Mouse (Mus musculus): ENCODE data around the gene Esam.

The Esam gene

DNA sequence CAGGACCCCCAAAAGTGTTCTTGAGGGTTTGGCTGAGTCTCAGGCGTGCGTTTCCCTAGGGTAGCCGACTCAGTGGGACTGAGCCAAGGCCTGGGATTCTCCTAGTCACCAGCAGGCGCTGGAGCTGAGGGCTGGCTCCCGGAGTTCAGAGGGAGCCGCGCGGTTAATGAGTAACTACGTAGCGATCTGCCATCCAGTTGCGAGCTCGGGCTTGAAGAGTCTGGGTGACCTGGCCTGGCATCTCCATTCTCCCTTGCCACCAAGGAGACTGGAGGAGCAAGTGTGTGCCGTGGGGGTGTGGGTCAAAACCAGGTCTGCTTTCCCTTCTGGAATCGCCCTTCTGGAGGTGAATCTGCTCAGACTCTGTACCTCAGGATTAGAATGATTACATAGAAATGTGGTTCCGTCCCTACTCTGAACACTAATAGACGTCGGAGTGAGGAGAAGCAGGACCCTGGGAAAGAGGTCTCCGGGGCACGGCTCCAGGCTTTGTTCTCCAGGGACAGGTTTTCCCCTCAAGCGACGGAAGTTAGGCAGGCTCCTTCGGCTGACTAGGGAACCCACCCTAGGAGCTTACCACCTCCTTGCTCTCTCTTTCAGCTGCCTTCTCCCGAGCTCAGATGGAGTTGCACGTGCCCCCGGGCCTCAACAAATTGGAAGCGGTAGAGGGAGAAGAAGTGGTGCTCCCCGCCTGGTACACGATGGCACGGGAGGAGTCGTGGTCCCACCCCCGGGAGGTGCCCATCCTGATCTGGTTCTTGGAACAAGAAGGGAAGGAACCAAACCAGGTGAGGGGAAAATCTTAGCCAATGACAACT is 3.2 kb downstream of the Esam start:
- peak; percentile 71 for DNase-seq

DNA sequence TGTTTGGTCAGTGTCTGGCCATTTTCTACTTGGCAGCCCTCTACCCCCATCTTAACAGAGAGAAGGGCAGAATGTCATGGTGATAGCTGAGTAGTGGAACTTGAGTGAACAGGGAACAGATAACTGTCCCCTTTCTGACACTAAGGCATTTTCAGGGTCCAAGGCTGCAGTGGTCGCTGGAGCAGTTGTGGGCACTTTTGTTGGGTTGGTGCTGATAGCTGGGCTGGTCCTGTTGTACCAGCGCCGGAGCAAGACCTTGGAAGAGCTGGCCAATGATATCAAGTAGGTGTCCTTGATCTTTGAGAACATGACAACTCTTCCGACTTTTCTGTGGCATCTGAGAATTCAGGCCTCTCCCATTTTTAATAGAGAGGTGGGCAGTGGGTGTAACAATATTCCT is 9.0 kb downstream of the Esam start:
- no peak for DNase-seq

DNA sequence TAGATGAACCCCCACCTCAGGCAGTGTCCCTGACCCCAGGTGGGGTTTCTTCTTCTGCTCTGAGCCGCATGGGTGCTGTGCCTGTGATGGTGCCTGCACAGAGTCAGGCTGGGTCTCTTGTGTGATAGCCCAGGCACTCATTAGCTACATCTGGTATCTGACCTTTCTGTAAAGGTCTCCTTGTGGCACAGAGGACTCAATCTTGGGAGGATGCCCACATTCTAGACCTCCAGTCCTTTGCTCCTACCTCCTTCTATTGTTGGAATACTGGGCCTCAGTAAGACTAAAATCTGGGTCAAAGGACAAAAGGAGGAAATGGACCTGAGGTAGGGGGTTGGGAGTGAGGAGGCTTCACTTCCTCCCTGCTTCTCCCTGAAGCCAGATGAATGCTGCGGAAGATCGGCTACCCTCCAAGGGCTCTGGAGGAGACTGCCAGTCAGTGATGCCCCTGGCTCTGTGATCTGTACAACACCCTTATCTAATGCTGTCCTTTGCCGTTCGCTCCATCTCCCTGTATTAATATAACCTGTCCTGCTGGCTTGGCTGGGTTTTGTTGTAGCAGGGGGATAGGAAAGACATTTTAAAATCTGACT is 9.9 kb downstream of the Esam start:
- no peak for DNase-seq

DNA sequence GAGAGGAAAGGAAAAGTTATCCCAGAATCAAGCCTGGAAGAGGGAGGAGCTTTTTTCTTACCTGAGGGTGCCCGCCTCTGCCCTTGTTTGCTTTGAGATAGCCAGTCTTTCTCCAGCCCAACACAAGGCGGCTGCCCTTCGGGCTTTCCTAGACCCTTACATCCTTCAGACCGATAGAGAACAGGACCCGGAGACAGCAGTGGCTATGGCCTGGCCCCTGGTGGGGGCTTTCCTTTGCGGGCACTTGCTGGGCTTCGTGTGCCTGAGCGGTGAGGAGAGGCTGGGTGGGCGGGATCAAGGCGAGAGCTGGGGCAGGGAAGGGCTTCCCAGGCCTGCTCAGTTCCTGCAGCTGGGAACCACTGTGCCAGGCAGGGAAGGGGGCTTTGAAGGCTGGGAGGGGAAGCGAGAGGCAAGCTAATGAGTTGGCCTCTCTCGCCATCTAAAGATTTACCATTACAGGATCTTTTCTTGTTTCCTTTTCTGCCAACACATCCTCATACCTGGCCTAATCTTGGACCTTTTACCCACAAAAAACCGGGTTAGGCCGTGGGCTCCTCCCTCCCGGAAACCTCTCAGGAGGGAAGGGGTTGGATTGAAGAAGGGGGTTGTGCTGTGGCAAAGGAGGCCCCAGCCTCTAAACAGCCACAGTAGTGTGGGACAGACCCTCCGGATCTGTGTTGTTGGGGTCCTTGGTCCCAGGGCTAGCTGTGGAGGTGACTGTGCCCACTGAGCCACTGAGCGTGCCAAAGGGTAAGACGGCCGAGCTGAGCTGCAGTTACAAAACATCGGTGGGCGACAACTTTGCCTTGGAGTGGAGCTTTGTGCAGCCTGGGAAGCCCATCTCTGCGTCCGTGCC is 11.5 kb downstream of the Esam start, which contains the start of gene Vsig2:
TSS of gene Vsig2 (plus strand) at position 86 of the 856 bp plus-strand sequence.
- no peak for DNase-seq

DNA sequence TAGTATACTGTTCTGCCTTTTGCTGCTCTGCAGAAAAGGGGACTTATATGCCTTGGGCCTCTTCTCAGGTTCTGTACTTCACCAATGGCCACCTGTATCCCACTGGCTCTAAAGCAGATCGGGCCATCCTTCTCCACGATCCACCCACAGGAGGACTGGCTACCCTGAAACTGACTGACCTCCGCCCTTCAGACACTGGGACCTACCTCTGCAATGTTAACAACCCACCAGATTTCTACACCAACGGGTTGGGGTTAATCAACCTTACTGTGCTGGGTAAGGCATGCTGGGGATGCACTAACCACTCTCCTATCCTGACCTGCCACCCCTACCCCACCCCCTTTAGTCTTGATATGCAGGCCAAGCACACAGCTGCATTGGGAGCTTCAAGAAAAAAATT is 12.3 kb downstream of the Esam start:
- no peak for DNase-seq

DNA sequence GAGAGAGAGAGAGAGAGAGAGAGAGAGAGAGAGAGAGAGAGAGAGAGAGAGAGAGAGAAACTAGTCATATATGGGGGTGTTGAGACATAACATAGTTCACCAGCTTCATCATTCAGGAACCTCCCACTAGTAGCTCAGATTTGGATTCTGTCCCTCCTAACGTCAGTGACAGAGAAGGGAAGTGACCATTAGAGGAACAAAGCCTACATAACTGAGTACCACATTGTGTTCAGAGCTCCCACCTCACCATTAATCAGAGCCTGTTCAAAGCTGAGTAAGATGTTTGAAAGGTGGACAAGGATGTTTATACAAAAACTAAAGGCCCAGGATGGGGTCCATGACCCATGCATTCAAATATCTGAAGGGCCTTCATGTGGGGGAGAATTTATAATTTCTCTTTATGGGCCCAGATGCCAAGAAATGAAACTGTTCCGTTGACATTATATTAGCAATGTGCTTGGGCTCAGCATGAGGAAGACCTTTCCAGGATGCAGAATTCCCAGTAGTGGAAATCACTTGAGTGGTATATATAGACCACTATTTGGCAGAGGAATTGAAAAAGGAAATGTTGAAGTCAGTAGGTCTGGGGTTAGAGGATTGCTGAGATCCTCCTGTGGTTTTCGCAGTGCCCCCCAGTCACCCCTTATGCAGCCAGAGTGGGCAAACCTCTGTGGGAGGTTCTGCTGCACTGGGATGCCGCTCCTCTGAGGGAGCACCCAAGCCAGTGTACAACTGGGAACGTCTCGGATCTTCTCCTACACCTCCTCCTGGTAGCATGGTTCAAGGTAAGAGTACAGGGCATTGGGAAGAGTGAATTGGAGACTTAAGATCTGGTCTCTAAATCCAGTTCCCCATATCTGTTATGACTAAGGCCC is 13.1 kb downstream of the Esam start:
- DNase-seq, result no peak

DNA sequence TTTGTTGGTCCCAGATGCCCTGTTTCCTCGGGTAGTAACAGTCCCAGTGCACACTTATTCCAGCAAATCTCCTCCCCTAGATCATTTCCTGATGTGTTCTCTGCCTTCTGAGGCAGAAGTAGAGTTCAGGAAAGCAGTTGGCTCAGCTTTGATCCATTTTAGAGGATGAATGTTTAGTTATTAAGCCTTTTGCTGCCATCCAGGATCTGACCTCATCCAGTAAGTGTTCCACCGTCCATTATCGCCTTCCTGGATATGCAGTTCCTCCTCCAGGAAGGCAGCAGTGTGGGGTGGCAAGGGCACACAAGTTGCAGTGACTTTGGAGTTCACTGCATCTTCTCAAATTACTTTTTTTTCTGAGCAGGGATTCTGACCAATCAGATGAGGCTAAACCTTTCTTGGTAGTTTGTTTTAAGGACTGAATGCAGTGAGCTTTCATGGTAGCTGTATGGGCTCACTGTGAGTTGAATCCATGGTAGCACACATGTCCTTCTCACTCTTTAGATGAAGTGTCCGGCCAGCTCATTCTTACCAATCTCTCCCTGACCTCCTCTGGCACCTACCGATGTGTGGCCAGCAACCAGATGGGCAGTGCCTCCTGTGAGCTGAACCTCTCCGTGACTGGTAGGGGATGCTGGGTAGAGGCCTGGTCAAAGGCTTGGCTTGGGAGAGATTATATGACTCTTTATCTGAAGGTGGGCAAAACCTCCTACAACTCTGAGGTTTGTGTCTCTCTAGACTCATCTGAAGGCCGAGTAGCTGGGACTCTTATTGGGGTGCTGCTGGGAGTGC is 14.2 kb downstream of the Esam start:
- no peak for DNase-seq

DNA sequence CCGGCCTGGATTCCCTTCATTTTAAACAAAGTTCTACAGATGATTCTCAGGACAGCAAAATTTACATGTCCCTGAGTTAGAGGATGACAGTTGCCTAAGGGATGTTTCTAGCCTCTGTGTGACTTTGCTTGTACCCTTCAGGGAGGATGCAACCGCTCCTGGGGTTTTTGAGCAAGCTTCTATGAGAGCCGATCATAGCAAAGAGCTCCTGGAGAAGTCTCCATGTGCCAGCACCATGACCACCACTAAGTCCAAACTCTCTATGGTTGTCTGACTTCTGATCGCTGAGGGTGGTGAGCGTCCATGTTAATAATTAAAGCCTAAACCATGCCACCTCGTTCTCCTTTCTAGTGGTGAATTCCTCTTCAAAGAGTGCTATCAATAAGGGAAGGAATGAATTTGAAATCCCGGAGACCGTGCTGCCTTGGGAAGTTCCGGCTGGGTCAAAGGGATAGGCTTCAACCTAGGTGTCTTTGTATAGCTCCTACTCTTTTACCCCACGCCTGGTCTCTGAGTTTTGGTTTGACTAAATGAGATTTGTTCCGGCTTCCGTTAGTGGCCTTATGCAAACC is 16.1 kb downstream of the Esam start:
- no peak for DNase-seq

DNA sequence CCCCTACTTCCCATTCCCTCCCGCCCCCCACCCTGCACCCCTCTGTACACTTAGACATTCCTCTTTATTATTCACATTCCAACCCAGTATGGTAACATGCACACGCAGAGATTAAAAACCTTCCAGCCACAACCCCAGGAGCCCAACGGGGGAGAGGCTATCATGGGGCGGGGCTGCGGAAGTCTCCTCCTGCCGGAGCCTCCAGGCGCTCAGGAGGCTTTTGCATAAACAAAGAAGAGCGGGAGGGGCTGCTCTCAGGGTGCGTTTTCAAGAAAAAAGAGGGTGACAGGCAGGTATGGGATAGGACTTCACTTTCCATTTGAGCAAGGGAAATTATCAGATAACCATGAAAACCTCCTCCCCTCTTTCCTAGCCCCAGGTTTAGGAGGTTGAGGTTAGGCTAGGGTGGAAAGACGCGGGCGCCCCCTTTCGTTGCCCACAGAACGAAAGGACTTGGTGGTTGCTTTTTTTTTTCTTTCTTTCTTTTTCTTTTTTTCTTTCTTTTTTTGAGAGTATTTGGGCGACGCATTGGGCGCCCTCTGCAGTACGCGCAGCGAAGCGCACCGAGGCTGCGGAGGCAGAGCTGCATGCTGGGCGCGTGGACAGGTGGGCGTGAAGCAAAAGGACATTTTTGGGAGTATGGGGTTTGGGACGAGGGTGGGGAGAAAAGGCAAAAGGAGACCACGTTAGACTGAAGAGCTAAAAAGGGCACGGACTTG is 16.7 kb downstream of the Esam start:
- peak; percentile 66 for DNase-seq

DNA sequence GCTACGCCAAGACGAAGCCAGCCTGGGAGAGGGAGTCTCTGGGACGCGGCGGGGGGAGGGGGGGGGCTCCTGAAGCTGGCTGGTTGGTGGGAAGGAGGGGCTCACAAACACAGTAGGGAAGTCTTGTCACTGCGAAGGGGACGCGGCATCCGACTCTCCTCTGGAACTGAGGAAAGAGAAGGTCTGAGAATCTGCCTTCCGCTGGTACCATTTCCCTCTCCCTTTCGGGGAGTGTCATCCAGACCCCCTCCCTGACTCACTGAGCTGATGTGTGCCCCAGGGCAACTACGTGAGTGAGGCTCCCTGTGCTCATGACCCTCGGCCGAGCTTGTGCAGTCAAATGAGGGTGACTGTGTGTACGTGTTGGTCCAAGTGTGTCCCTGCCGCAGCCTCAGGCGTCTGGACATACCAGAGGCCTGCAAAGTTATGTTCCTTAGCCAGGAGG is 17.3 kb downstream of the Esam start:
- no peak for DNase-seq

DNA sequence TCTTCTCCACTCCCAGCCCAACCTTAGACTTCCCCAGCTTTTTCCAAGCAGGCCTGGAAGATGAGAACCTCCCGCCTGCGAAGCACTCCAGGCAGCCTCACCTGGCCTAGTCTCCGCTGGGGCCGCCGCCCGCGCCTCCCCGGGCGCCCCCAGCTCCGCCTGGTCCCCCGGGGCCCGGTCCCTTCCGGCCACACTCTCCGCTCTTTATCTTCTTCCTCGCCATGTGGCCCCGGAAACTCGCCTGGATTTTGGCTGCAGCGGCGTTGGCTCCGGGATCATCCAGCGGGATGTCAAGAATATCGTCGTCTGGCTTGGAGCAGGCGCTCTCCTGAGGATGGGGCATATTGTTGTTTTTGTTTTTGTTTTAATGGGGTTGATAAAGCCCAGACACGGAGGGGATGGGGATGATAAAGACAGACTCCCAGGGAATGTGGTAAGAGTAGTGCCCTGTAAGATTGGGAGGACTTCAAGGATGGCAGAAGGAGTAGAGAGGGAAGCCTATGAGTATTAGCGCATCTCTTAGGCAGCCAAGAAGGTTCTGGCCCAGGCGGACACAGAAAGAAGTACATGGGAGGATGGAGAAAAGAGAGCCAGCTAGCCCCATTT is 18.1 kb downstream of the Esam start:
- DNase-seq, result no peak

DNA sequence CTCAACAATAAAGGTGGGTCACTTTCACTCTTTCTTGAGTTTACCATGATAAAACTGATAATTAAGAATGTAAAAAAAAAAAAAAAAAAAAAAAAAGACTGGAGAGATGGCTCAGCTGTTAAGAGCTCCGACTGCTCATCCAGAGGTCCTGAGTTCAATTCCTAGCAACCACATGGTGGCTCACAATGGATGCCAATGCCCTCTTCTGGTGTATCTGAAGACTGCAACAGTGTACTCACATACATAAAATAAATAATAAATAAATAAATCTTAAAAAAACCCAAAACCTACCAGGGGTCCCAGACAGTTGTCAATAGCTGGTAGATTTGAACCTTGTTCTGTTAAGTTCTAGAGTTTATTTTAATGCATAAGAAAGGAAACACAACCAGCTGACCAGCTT is 19.0 kb downstream of the Esam start:
- no peak for DNase-seq

DNA sequence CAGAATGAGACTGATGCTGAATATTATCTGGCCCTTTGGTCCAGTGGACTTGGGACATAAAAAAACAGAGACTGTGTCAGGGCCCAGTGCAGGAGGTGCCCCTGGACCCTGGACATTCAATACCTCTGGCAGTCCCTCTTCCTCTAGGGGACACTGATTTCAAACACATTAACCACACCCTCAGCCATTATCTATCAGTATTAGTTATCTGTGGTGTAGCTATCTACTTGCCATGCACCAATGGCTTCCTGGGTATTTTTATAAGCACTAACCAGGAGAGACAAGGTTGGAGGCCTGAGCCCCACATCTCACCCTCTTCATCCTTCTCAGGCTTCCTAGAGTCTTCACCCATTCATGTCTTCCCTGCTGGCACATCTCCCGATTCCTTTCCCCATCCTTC is 22.6 kb downstream of the Esam start:
- no peak for DNase-seq

DNA sequence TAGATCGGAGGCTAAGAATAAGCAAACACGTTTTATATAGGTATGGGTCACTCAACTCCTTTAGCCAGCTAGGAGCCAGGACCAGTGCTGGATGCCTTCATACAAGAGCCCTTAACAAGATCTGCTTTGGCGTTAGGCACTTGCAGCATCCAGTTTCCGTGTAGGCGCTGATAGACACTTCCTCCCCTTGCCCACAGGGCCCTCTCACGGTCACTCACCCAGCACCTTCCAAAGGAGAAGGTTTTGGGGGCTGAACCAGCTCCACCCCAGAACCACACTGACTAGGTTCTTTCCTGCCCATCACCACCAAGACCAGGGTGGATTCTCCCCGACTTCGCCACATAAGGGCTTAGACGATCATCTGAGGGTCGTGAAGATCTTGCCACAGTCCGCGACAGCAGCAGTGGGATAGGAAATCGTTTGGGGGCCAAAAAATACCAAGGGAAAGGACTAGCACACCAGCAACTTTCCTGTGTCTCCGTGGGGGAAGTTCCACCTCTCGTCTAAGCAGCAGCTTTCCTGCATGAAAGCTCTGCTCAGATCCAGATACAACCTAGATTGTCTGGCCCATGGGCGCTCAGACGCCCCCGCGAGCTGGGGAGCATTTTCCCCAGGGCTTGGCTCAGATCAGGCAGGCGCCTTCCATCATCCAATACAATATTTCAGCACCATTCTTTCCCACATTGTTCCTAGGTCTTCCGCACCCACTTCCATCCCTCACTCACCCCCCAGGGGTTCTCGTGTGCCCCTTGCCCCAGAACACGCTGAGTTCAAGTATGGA is 24.1 kb downstream of the Esam start:
- no peak for DNase-seq

DNA sequence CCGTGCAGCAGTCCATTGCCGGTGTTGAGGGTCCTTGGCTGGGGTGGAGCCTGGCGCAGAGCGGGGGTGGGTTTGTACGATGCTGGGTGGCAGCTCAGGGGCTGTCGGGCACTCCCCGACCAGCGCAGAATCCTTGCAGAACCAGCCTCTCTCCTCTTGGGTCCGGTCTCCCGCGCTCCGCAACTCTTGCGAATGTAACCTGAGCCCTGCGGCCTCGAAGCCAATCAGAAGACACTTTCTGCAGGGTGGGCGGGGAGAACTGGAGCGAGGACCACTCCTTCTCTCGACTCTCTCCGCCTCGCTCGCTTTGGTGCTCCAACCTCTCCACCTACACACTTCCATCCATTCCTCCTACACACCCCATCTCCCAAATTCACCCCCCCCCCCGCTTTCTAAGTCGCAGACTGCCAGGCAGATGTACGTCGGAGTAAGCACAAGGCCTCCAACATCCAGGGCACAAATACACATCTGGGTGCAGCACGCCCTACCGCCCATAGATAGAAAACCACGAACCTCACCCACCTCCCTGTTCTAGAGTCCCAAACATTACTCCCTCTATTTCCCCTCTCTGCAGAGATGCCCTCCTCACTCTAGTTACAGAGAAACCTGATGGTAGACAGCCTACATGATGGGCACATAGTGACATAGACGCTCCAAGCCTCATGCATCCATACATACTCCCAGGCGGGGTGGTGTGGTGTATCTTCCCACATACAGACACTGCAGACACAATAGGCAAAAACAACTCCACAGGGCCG is 24.8 kb downstream of the Esam start, which contains the start of gene Nrgn:
TSS of gene Nrgn (minus strand) at position 369 of the 758 bp plus-strand sequence.
- DNase-seq, result no peak

DNA sequence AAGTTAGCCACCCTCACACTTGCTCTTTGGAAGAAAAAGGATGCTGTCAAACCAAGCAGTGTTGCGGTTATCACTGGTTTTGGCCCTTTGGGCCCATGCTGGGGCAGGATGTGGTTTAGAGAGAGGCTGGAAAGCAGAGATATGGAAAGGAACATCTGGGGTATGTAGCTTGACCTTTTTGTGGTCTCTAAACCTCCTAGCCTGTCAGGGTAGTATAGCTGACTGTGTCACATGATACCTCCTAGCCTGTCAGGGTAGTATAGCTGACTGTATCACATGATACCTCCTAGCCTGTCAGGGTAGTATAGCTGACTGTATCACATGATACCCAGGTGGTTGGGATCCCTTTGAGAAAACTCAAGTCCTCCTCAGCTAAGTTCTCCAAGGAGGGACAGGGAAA is 26.4 kb downstream of the Esam start:
- DNase-seq, result no peak

DNA sequence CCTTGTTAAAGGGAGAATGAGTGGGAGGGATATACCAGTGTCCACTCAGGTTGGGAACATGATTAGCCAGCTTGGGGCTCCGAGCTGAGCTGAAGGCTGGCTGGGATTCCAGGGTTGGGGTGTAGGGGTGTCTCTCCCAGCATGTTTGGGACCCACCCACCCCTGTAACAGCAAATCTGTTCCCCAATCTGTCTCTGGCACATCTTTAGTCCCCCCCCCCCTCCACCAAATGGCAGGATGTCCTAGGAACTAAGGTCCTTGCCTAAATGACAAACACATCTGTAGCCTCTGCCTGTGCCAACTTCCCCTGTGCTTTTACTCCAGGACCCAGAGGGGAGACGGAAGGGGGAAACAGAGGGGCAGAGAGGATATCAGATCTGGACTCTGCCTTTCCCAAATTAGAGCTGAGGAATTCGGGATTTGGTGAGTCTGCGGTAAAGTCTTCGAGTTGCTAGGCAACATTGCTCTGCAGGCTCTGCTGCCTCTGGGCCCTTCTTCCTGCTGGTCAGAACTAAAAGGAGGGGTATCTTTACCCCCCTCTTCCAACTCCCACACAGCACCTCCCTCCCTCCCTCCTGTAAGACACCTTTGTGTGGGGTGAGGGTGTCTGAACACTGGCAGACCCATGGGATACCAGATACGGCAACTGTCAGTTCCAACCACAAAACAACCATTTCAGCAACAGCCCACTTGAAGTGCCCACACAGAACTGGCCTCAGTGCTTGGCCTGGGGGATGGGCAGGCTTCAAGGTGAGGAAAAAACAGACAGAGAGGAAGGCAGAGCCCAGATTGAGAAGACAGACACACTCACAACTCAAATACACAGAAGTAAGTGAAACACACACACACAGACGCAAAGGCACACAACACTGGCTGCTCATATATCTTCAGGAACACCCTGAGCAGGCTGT is 27.2 kb downstream of the Esam start, which contains the start of gene Siae:
TSS of gene Siae (plus strand) at position 861 of the 911 bp plus-strand sequence.
- DNase-seq, result no peak
